ENCODE assay signal across 17 mouse cellular contexts in the genomic region with DNA sequence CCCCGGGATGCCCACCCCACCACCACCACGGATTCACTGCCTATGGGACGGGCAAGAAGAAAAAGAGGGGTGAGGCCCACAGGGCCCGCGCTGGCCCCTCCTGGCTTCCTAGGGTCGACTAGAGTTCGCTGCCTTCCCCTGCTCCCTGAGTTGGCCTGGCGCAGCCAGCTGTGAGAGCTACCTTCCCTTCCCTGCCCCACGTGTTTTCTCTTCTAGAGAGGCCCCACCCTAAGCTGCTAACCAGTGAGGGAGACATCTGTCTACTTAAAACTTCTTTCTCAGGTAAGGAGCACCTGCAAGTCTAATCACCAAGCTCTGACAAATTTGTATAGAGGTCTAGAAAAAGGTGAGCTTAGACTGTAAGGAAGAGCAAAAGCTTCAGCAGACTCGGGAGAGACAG.
"Had no signal": no experiment of that assay in that cellular context is flagged by ENCODE, and none has a peak within 500 bp of the region (broad histone marks: within the 10 kb centered on the region; RNA-seq: fewer than 3 reads in every experiment).

No protein-coding gene starts in this region.

- H3K36me3 ChIP-seq: liver, embryonic 15.5 days; midbrain, embryonic 10.5 days; midbrain, embryonic 13.5 days; neural tube, embryonic 13.5 days; neural tube, embryonic 15.5 days; stomach, embryonic 15.5 days had no signal

- H3K27ac ChIP-seq: liver, embryonic 15.5 days; midbrain, embryonic 10.5 days; midbrain, embryonic 13.5 days; neural tube, embryonic 13.5 days; neural tube, embryonic 15.5 days; stomach, embryonic 15.5 days; stomach, postnatal 0 days had no signal

- H3K9me3 ChIP-seq: liver, embryonic 15.5 days; midbrain, embryonic 13.5 days; neural tube, embryonic 13.5 days; neural tube, embryonic 15.5 days; stomach, embryonic 15.5 days had no signal

- H3K27me3 ChIP-seq: liver, embryonic 15.5 days; midbrain, embryonic 13.5 days; neural tube, embryonic 13.5 days; neural tube, embryonic 15.5 days; stomach, embryonic 15.5 days had no signal

- H3K4me1 ChIP-seq: liver, embryonic 15.5 days; midbrain, embryonic 10.5 days; midbrain, embryonic 13.5 days; neural tube, embryonic 13.5 days; neural tube, embryonic 15.5 days; stomach, embryonic 15.5 days had no signal

- DNase-seq: liver, postnatal 0 days; lung, embryonic 14.5 days; lung, postnatal 10 days; lung, postnatal 4 days; retina, postnatal 1 day; right cerebral cortex, adult 18-20 months; thymus, adult 2 months; thymus, postnatal 25 days; thymus, postnatal 4 days had no signal

- H3K4me3 ChIP-seq: liver, embryonic 15.5 days; midbrain, embryonic 10.5 days; midbrain, embryonic 13.5 days; myocyte; neural tube, embryonic 13.5 days; neural tube, embryonic 15.5 days; stomach, embryonic 15.5 days had no signal

- H3K9ac ChIP-seq: liver, embryonic 15.5 days; liver, postnatal 0 days; lung, embryonic 14.5 days; midbrain, embryonic 13.5 days; neural tube, embryonic 13.5 days; neural tube, embryonic 15.5 days; stomach, embryonic 15.5 days had no signal
